Mouse (Mus musculus) CH12.LX (cell line): ENCODE measurements around the gene Pdk1. TPM values are rescaled to one million over a fixed set of nuclear protein-coding genes. Genes with fewer than 3 reads are reported as not detected.
A peak's percentile ranks its signal among the peaks of the same experiment; 100 is the strongest.

ENCODE experiments used
- DNase-seq: peaks from one replicate; pipeline ENCODE4 v3.0.0-alpha.2; 2013; ENCODE audit errors: extremely low read depth
- H3K27ac ChIP-seq: 2 replicates; pipeline ENCODE4 v1.5.1; 2012; ENCODE audit warnings: low read depth, mild to moderate bottlenecking, control low read depth, moderate library complexity; ENCODE audit not compliant: insufficient read depth
- H3K27me3 ChIP-seq: replicated peaks from 2 replicates; pipeline ENCODE3; 2012; ENCODE audit warnings: inconsistent platforms
- H3K36me3 ChIP-seq, 2 experiments: replicated peaks in 1 of 2; 2 replicates each; pipeline versions ENCODE3 to v1.6.1; 2012; ENCODE audit warnings: inconsistent platforms in 1 of 2, low read length in 1 of 2, mild to moderate bottlenecking in 1 of 2, mixed read lengths in 1 of 2, moderate library complexity in 1 of 2; ENCODE audit not compliant: control insufficient read depth in 1 of 2, insufficient read depth in 1 of 2
- H3K4me1 ChIP-seq, 2 experiments: 2 replicates each; pipeline ENCODE4 v1.6.1; 2012; ENCODE audit warnings: inconsistent platforms in 1 of 2, moderate library complexity in 1 of 2; ENCODE audit not compliant: insufficient read depth in 2 of 2, control insufficient read depth in 1 of 2
- H3K4me2 ChIP-seq: 2 replicates; pipeline ENCODE4 v1.6.1; 2012; ENCODE audit warnings: low read depth, mild to moderate bottlenecking, control low read depth; ENCODE audit not compliant: poor library complexity, insufficient read depth, severe bottlenecking
- H3K4me3 ChIP-seq, 3 experiments: fragments of 150-350 bp in 1 of 3; sonication (generic) in 1 of 3; replicated peaks in 1 of 3; 2 replicates each; pipeline versions ENCODE3 to v1.5.1; 2011 to 2012; ENCODE audit warnings: low read depth in 2 of 3, low read length in 2 of 3, mild to moderate bottlenecking in 2 of 3, moderate library complexity in 2 of 3, control low read depth in 1 of 3, improper control_type of control experiment in 1 of 3, inconsistent platforms in 1 of 3, mixed read lengths in 1 of 3; ENCODE audit not compliant: poor library complexity in 1 of 3
- H3K79me2 ChIP-seq: replicated peaks from 2 replicates; pipeline ENCODE4 v1.6.1; 2012; ENCODE audit warnings: mild to moderate bottlenecking, moderate library complexity; ENCODE audit not compliant: control insufficient read depth, poor library complexity, insufficient read depth, severe bottlenecking; ENCODE audit errors: extremely low read depth
- H3K9ac ChIP-seq: 2 replicates; pipeline ENCODE4 v1.6.1; 2012; ENCODE audit warnings: low read depth, mild to moderate bottlenecking, control low read depth, moderate library complexity; ENCODE audit not compliant: insufficient read depth
- H3K9me3 ChIP-seq: replicated peaks from 2 replicates; pipeline ENCODE3; 2012; ENCODE audit warnings: low read length, inconsistent platforms, mixed read lengths
- BHLHE40 ChIP-seq: IDR thresholded peaks from 2 replicates; pipeline ENCODE4 v1.6.1; 2011; ENCODE audit warnings: mild to moderate bottlenecking, low read depth, low read length, improper control_type of control experiment
- CHD1 ChIP-seq: IDR thresholded peaks from 2 replicates; pipeline ENCODE4 v1.6.1; 2012; ENCODE audit warnings: low read depth, low read length, improper control_type of control experiment, inconsistent platforms
- CHD2 ChIP-seq: IDR thresholded peaks from 2 replicates; pipeline ENCODE4 v1.6.1; 2011; ENCODE audit warnings: low read length, improper control_type of control experiment
- CTCF ChIP-seq, 2 experiments: IDR thresholded peaks in 1 of 2; conservative IDR thresholded peaks in 1 of 2; 2 replicates each; pipeline ENCODE4 v1.5.1; 2011 to 2012; ENCODE audit warnings: low read depth in 2 of 2, low read length in 2 of 2, improper control_type of control experiment in 1 of 2, inconsistent platforms in 1 of 2, mild to moderate bottlenecking in 1 of 2, moderate library complexity in 1 of 2
- EP300 ChIP-seq: IDR thresholded peaks from 2 replicates; pipeline ENCODE4 v1.6.1; 2011; ENCODE audit warnings: low read length, improper control_type of control experiment
- ETS1 ChIP-seq: conservative IDR thresholded peaks from 2 replicates; pipeline ENCODE4 v1.6.1; 2012; ENCODE audit warnings: low read depth, mild to moderate bottlenecking, inconsistent platforms, low read length, improper control_type of control experiment, moderate library complexity
- HCFC1 ChIP-seq: IDR thresholded peaks from 2 replicates; pipeline ENCODE4 v1.6.1; 2012; ENCODE audit warnings: low read depth, mild to moderate bottlenecking, inconsistent platforms, low read length, improper control_type of control experiment
- IRF4 ChIP-seq: IDR thresholded peaks from 2 replicates; pipeline ENCODE4 v1.6.1; 2014; ENCODE audit warnings: low read depth, mild to moderate bottlenecking, inconsistent platforms, low read length, improper control_type of control experiment
- JUN ChIP-seq: IDR thresholded peaks from 2 replicates; pipeline ENCODE4 v1.6.1; 2011; ENCODE audit warnings: low read depth, mild to moderate bottlenecking, low read length, improper control_type of control experiment, moderate library complexity; ENCODE audit not compliant: insufficient read depth
- KAT2A ChIP-seq: IDR thresholded peaks from 2 replicates; pipeline ENCODE4 v1.6.1; 2012; ENCODE audit warnings: low read length, improper control_type of control experiment, inconsistent platforms; ENCODE audit not compliant: insufficient replicate concordance
- MEF2A ChIP-seq: IDR thresholded peaks from 2 replicates; pipeline ENCODE4 v1.6.1; 2014; ENCODE audit warnings: low read depth, mild to moderate bottlenecking, inconsistent platforms, low read length, improper control_type of control experiment, borderline replicate concordance
- MXI1 ChIP-seq: IDR thresholded peaks from 2 replicates; pipeline ENCODE4 v1.6.1; 2011; ENCODE audit warnings: mild to moderate bottlenecking, low read depth, low read length, improper control_type of control experiment
- NELFE ChIP-seq: IDR thresholded peaks from 2 replicates; pipeline ENCODE4 v1.6.1; 2011; ENCODE audit warnings: low read depth, low read length, improper control_type of control experiment
- PAX5 ChIP-seq: IDR thresholded peaks from 2 replicates; pipeline ENCODE4 v1.6.1; 2012; ENCODE audit warnings: low read length, inconsistent platforms, mixed read lengths
- POLR2A ChIP-seq: IDR thresholded peaks from 2 replicates; pipeline ENCODE4 v1.6.1; 2011; ENCODE audit warnings: low read depth, mild to moderate bottlenecking, improper control_type of control experiment, low read length
- POLR2AphosphoS2 ChIP-seq: IDR thresholded peaks from 2 replicates; pipeline ENCODE4 v1.6.1; 2011; ENCODE audit warnings: low read depth, low read length, improper control_type of control experiment
- RAD21 ChIP-seq: IDR thresholded peaks from 2 replicates; pipeline ENCODE4 v1.6.1; 2011; ENCODE audit warnings: low read depth, mild to moderate bottlenecking, low read length, improper control_type of control experiment, moderate library complexity
- RCOR1 ChIP-seq: conservative IDR thresholded peaks from 2 replicates; pipeline ENCODE4 v1.6.1; 2012; ENCODE audit warnings: low read depth, mild to moderate bottlenecking, inconsistent platforms, low read length, improper control_type of control experiment
- SIN3A ChIP-seq: IDR thresholded peaks from 2 replicates; pipeline ENCODE4 v1.6.1; 2012; ENCODE audit warnings: low read length, improper control_type of control experiment, inconsistent platforms
- TCF12 ChIP-seq: IDR thresholded peaks from 2 replicates; pipeline ENCODE4 v1.6.1; 2014; ENCODE audit warnings: low read depth, mild to moderate bottlenecking, inconsistent platforms, low read length, improper control_type of control experiment
- UBTF ChIP-seq: IDR thresholded peaks from 2 replicates; pipeline ENCODE4 v1.6.1; 2012; ENCODE audit warnings: low read depth, mild to moderate bottlenecking, inconsistent platforms, low read length, improper control_type of control experiment, moderate library complexity
- USF2 ChIP-seq: conservative IDR thresholded peaks from 2 replicates; pipeline ENCODE4 v1.6.1; 2011; ENCODE audit warnings: low read depth, low read length, improper control_type of control experiment
- ZC3H11A ChIP-seq: IDR thresholded peaks from 2 replicates; pipeline ENCODE4 v1.6.1; 2012; ENCODE audit warnings: low read depth, mild to moderate bottlenecking, inconsistent platforms, low read length, improper control_type of control experiment
- ZKSCAN1 ChIP-seq: IDR thresholded peaks from 2 replicates; pipeline ENCODE4 v1.6.1; 2012; ENCODE audit warnings: low read depth, inconsistent platforms, low read length, improper control_type of control experiment, borderline replicate concordance
- ZMIZ1 ChIP-seq: IDR thresholded peaks from 2 replicates; pipeline ENCODE4 v1.6.1; 2012; ENCODE audit warnings: low read depth, mild to moderate bottlenecking, inconsistent platforms, low read length, improper control_type of control experiment
- ZNF384 ChIP-seq: IDR thresholded peaks from 2 replicates; pipeline ENCODE4 v1.6.1; 2012; ENCODE audit warnings: low read depth, low read length, improper control_type of control experiment, inconsistent platforms
- dilution Hi-C: fragments of 300-500 bp; cut with MboI; formaldehyde crosslinking; loops from 2 replicates; pipeline ENCODE4 v1.14.3; 2020; ENCODE audit warnings: low sequenced_read_pairs; ENCODE audit not compliant: extremely low pct_unique_long_range_greater_than_20kb, extremely low pct_ligation_motif_present
- in situ Hi-C: fragments of 300-500 bp; cut with MboI; formaldehyde crosslinking; loops from 3 replicates; pipeline ENCODE4 v1.14.3; 2019; ENCODE audit warnings: low sequenced_read_pairs, low pct_ligation_motif_present, low pct_unique_long_range_greater_than_20kb, mixed read lengths
- polyA plus RNA-seq: library from polyadenylated mRNA; unstranded; fragments of >175 nt; gene quantifications from 2 replicates; pipeline ENCODE4 v1.2.1, GENCODE M21; 2012; ENCODE audit warnings: low read depth; ENCODE audit not compliant: insufficient read length
- total RNA-seq, 2 experiments: library from RNA; depleted of rRNA; stranded (reverse); fragments of 300-350 nt in 1 of 2; fragments of >200 nt in 1 of 2; gene quantifications; 2 replicates each; pipeline ENCODE4 v1.2.3; 2012 to 2014

Gene Pdk1
- total and polyA plus RNA-seq, 3 experiments: 35.9 to 78.5 (median 59.9) TPM

- TF ChIP-seq EP300 (peak; percentile 20; the same call in 1 of the 2 replicates), ZNF384 (peak; percentile 67)
- TF ChIP-seq, all 38 proteins: peak for 3
These were observed 7.1 kb upstream of the Pdk1 start (continued) for GRCm38 (mm10) chr2:71865935-71866334.

GRCm38 (mm10) chr2:71866565-71866964 is 6.5 kb upstream of the Pdk1 start:
- dilution Hi-C loops: no loop called here
- Histone ChIP-seq H3K4me3 (no peak overlapping the region), H3K4me2 (peak overlapping the region; percentile 44), H3K79me2 (no peaks in the 10 kb centered on the region), H3K36me3 (no peaks in the 10 kb centered on the region), H3K4me1 (peaks cover 5 to 26% of the 10 kb centered on the region in 2 experiments), H3K9ac (no peak overlapping the region), H3K9me3 (no peaks in the 10 kb centered on the region), H3K27me3 (no peaks in the 10 kb centered on the region), H3K27ac (no peak overlapping the region)
- DNase-seq: peak; percentile 33
- TF ChIP-seq SIN3A: no peak
- no peak for TF ChIP-seq ZMIZ1
- TF ChIP-seq BHLHE40: peak; percentile 58
- no peak for TF ChIP-seq POLR2AphosphoS2
- TF ChIP-seq TCF12: 0 out of 2 replicates have a peak, but pooled peaks have one; percentile 37
- no peak for TF ChIP-seq JUN
- no peak for TF ChIP-seq UBTF
- TF ChIP-seq POLR2A: no peak
- TF ChIP-seq NELFE: no peak
- no peak for TF ChIP-seq RCOR1
- TF ChIP-seq USF2: no peak
- TF ChIP-seq HCFC1: no peak
- TF ChIP-seq PAX5: no peak
- in situ Hi-C loops: no loop called here

- no peak for DNase-seq
- H3K9ac ChIP-seq: no peak overlapping the region
- no peaks in the 10 kb centered on the region for H3K27me3 ChIP-seq
- H3K4me1 ChIP-seq: peaks cover 5 to 26% of the 10 kb centered on the region in 2 experiments
- dilution Hi-C loops (no loop called here), in situ Hi-C loops (no loop called here)
- H3K9me3 ChIP-seq: no peaks in the 10 kb centered on the region
- H3K79me2 ChIP-seq: no peaks in the 10 kb centered on the region
- H3K27ac ChIP-seq: no peak overlapping the region
- no peak overlapping the region for H3K4me3 ChIP-seq
- H3K36me3 ChIP-seq: no peaks in the 10 kb centered on the region
- H3K4me2 ChIP-seq: no peak overlapping the region
- TF ChIP-seq CHD2 (no peak), MXI1 (no peak), USF2 (no peak), CHD1 (no peak), ZKSCAN1 (no peak), ZNF384 (no peak), KAT2A (no peak), RCOR1 (no peak), ZMIZ1 (no peak), NELFE (no peak), UBTF (no peak), ZC3H11A (no peak), SIN3A (no peak), HCFC1 (no peak), CTCF (conservative IDR thresholded peaks at IDR 0.05 in 1 of 2, IDR thresholded peaks at IDR 0.05 in 1 of 2; ENCODE audit: low read depth in 2 of 2, low read length in 2 of 2) (no peak), MEF2A (no peak), RAD21 (no peak), IRF4 (no peak), ETS1 (no peak)
These were observed 6.0 kb upstream of the Pdk1 start for GRCm38 (mm10) chr2:71867019-71867418.
